Mouse (Mus musculus) limb, embryonic 14.5 days (tissue): ENCODE measurements around the gene Cspg4. TPM values are rescaled to one million over a fixed set of nuclear protein-coding genes. Genes with fewer than 3 reads are reported as not detected.

Source experiments
- ATAC-seq: fragments of 200-750 bp; cut with Nextera tagmentation; 2 replicates; pipeline ENCODE4 v1.8.0; 2017; ENCODE audit warnings: low read depth, moderate number of reproducible peaks, moderate TSS enrichment; ENCODE audit not compliant: low FRiP score
- DNase-seq: peaks from one replicate; pipeline ENCODE4 v3.0.0-alpha.2; 2015; ENCODE audit warnings: low spot score
- H3K27ac ChIP-seq: fragments of 300-500 bp; sonication (generic); replicated peaks from 2 replicates; pipeline ENCODE4 v1.5.1; 2014; ENCODE audit warnings: low read depth, mild to moderate bottlenecking, low read length, moderate library complexity, mixed read lengths
- H3K27me3 ChIP-seq: fragments of 300-500 bp; sonication (generic); 2 replicates; pipeline ENCODE4 v1.6.1; 2014; ENCODE audit warnings: low read length, mixed read lengths; ENCODE audit not compliant: control insufficient read depth, insufficient read depth
- H3K36me3 ChIP-seq: fragments of 300-500 bp; sonication (generic); 2 replicates; pipeline ENCODE4 v1.6.1; 2014; ENCODE audit warnings: mild to moderate bottlenecking, low read length, moderate library complexity, mixed read lengths; ENCODE audit not compliant: control insufficient read depth, insufficient read depth
- H3K4me1 ChIP-seq: fragments of 300-500 bp; sonication (generic); 2 replicates; pipeline ENCODE4 v1.6.1; 2014; ENCODE audit warnings: antibody characterized with exemption, low read length, mixed read lengths; ENCODE audit not compliant: control insufficient read depth, insufficient read depth
- H3K4me2 ChIP-seq: fragments of 300-500 bp; sonication (generic); replicated peaks from 2 replicates; pipeline ENCODE4 v1.6.1; 2014; ENCODE audit warnings: low read depth, mild to moderate bottlenecking, low read length, moderate library complexity; ENCODE audit not compliant: severe bottlenecking
- H3K4me3 ChIP-seq: fragments of 300-500 bp; sonication (generic); replicated peaks from 2 replicates; pipeline ENCODE4 v1.5.1; 2014; ENCODE audit warnings: low read length
- H3K9ac ChIP-seq: fragments of 300-500 bp; sonication (generic); 2 replicates; pipeline ENCODE4 v1.6.1; 2014; ENCODE audit warnings: mild to moderate bottlenecking, low read depth, low read length, moderate library complexity; ENCODE audit not compliant: severe bottlenecking
- H3K9me3 ChIP-seq: fragments of 300-500 bp; sonication (generic); 2 replicates; pipeline ENCODE4 v1.6.1; 2016; ENCODE audit warnings: low read length; ENCODE audit not compliant: control insufficient read depth
- POLR2A ChIP-seq: fragments of 200-500 bp; IDR thresholded peaks from 2 replicates; pipeline ENCODE4 v1.8.0; 2012; ENCODE audit warnings: inconsistent platforms, mild to moderate bottlenecking, moderate library complexity, borderline replicate concordance; ENCODE audit not compliant: insufficient read depth, insufficient read length; ENCODE audit errors: extremely low read depth
- WGBS: fragments of 180-500 bp; shearing (Covaris S2); extraction: QIAGEN DNeasy Blood & Tissue Kit; methylation state at CpG from one replicate; pipeline ENCODE4 v1.1.7; 2014; 5-methylcytosine and 5-hydroxymethylcytosine counted together
- polyA plus RNA-seq, 2 experiments: library from polyadenylated mRNA; depleted of rRNA in 1 of 2; stranded (reverse) in 1 of 2; unstranded in 1 of 2; fragments of >200 nt; fragmentation: Nextera tagmentation in 1 of 2; extraction: Ambion mirVana in 1 of 2; gene quantifications; 2 replicates each; pipeline versions ENCODE4 v1.2.1 to v1.2.3; 2012 to 2014

Gene Cspg4
- polyA plus RNA-seq, 2 experiments = 47.1 to 59.9 TPM

GRCm38 (mm10) chr9:56923841-56924650 is 59.2 kb downstream of the Cspg4 start:
- Histone ChIP-seq H3K4me1 (peaks cover 45% of the 10 kb centered on the region), H3K27ac (0 out of 2 replicates have a peak overlapping the region, but pooled peaks have one; percentile 9)
- WGBS = 58% methylated on average over 8 of the region's 8 CpGs

GRCm38 (mm10) chr9:56924651-56925027 is 59.8 kb downstream of the Cspg4 start:
- no peak for TF ChIP-seq POLR2A
- peaks cover 45% of the 10 kb centered on the region for H3K4me1 ChIP-seq
- WGBS = 20% methylated on average over 7 of the region's 7 CpGs
- H3K36me3 ChIP-seq = peaks cover 42% of the 10 kb centered on the region
- H3K27me3 ChIP-seq = no peaks in the 10 kb centered on the region
- peak overlapping the region; percentile 68 for H3K4me3 ChIP-seq
- peak overlapping the region; percentile 52 for H3K9ac ChIP-seq
- peak overlapping the region; percentile 93 for H3K4me2 ChIP-seq
- H3K9me3 ChIP-seq = no peaks in the 10 kb centered on the region
- ATAC-seq = no peak; the same call in 1 of the 2 replicates
- DNase-seq = peak; percentile 40
- 0 out of 2 replicates have a peak overlapping the region, but pooled peaks have one; percentile 20 for H3K27ac ChIP-seq

More at GRCm38 (mm10) chr9:56923841-56924650, 59.2 kb downstream of the Cspg4 start:
- no peaks in the 10 kb centered on the region for H3K27me3 ChIP-seq
- peaks cover 48% of the 10 kb centered on the region for H3K36me3 ChIP-seq
- peak overlapping the region; percentile 93 for H3K4me2 ChIP-seq
- H3K9me3 ChIP-seq = no peaks in the 10 kb centered on the region
- H3K9ac ChIP-seq = peak overlapping the region; percentile 52
- ATAC-seq (no peak), DNase-seq (no peak)
- no peak for TF ChIP-seq POLR2A
- peak overlapping the region; percentile 68 for H3K4me3 ChIP-seq

DNA sequence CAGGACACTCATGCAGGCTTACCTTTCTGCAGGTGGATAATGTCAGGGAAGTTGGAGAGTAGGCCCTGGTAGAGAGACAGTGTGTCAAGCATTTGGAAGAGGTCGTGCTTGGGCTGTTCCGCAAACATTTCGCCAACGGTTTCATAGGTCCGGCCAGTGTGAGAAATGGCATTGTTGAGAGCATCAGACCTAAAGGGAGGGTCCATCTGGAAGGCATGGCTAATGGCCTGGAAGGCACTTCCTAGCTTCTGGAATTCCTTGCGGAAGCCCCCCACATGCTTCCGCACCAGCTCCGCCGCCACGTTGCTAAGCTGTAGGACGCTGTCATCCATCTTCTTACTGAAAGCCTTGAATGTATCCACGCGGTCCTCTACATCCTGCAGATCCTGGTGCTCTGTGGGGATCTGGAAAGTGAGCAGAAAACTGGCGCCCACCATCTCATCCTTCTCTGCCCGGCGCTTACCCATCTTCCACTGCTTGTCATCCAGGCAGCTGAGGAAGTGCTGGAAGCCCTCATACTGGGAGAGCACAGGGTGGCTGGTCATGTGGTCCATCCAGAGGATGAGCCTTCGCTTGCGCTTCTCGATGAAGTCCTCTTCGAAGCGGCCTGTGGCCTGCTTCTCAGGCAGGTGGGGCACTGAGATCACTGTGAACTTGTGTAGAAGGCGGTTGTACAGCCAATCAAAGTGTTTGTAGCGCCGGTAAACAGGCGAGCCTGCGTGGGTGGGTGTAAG is 60.6 kb downstream of the Cspg4 start:
- 89% methylated on average over 26 of the region's 26 CpGs for WGBS
- no peak for TF ChIP-seq POLR2A
- ATAC-seq = no peak
- Histone ChIP-seq H3K36me3 (peaks cover 35% of the 10 kb centered on the region), H3K4me2 (peak overlapping the region; percentile 93), H3K4me3 (peak overlapping the region; percentile 68), H3K9me3 (no peaks in the 10 kb centered on the region), H3K4me1 (peaks cover 45% of the 10 kb centered on the region), H3K27ac (0 out of 2 replicates have a peak overlapping the region, but pooled peaks have one; percentile 20), H3K9ac (peak overlapping the region; percentile 52), H3K27me3 (no peaks in the 10 kb centered on the region)
- DNase-seq = no peak

DNA sequence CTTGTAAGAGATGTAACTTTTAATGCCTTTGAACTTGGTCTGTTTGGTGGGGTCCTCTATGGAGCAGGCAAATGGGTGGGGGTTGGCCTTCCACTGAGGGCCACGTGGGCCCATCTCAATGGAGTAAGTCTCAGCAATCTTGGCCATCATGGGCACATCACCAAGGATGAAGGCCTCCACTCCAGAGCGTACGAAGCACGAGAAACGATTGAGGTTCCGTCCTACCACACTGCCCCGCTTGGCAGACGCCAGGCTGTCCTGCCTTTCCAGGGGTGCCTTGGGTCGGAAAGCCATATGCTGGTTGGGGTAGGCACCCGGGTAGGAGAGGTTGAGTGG is 61.2 kb downstream of the Cspg4 start:
- Histone ChIP-seq H3K27ac (no peak overlapping the region), H3K9me3 (no peaks in the 10 kb centered on the region), H3K4me2 (peak overlapping the region; percentile 93), H3K9ac (peak overlapping the region; percentile 81; the same call in 1 of the 2 replicates), H3K4me3 (peak overlapping the region; percentile 68), H3K27me3 (no peaks in the 10 kb centered on the region), H3K4me1 (peaks cover 45% of the 10 kb centered on the region), H3K36me3 (peaks cover 29% of the 10 kb centered on the region)
- ATAC-seq (no peak), DNase-seq (no peak)
- no peak for TF ChIP-seq POLR2A
- 98% methylated on average over 10 of the region's 10 CpGs for WGBS

DNA sequence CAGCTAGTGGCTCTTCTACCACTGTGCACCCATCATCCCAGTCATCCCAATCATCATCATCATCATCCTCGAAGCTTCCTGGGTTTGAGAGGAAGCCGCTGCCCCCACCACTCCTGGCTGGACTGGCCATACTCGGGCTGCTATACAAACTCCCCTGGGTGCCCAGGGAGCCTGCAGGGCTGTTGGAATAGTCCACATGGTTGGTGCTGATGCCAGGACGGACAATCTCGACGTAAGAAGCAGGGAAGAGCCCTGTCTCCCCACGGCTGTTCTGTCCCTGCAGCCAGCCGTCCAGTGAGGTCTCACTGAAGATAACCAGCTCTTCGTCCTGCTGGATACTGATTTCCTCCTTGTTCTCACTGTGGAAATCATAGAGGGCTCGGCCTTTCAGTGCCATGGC is 61.6 kb downstream of the Cspg4 start:
- DNase-seq (no peak), ATAC-seq (no peak)
- H3K9ac ChIP-seq = peak overlapping the region; percentile 81
- no peak overlapping the region for H3K27ac ChIP-seq
- no peaks in the 10 kb centered on the region for H3K9me3 ChIP-seq
- H3K4me2 ChIP-seq = peak overlapping the region; percentile 93
- H3K4me1 ChIP-seq = peaks cover 45% of the 10 kb centered on the region
- peaks cover 25% of the 10 kb centered on the region for H3K36me3 ChIP-seq
- H3K27me3 ChIP-seq = no peaks in the 10 kb centered on the region
- WGBS = 83% methylated on average over 10 of the region's 10 CpGs
- H3K4me3 ChIP-seq = peak overlapping the region; percentile 68
- no peak for TF ChIP-seq POLR2A
